Comparison of ENCODE assay signal across 21 mouse cellular contexts in the genomic region with DNA sequence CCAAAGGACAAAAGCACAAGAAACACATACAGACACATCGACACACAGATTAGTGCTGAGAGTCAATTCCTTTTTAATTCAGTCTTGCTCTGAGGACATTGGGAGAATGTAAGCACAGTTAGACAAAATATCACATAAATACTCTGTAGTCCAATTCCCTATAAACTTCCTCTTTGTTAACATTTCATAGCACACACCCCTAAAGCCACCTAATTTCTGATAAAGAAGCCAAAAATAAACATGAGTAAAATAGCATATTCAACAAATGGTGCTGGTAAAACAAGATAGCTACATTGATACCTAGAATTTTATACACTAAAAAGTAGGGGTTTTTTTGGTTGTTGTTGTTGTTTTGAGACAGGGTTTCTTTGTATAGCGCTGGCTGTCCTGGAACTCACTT.
A peak's percentile ranks its signal among the peaks of the same experiment; 100 is the strongest.
DNase-seq lines count a peak whose midpoint lies in the region; ATAC-seq and TF ChIP-seq lines count a peak whose summit lies in the region.
"Had no signal": no experiment of that assay in that cellular context is flagged by ENCODE, and none has a peak within 500 bp of the region (broad histone marks: within the 10 kb centered on the region; RNA-seq: fewer than 3 reads in every experiment).

No protein-coding gene starts in this region.

- H3K9me3 ChIP-seq in MEL (replicated peaks; ENCODE audit: insufficient read depth, low read length): no peaks in the 10 kb centered on the region
- no peaks in the 10 kb centered on the region for H3K9me3 ChIP-seq in liver, embryonic 12.5 days (replicated peaks)
- H3K9me3 ChIP-seq: G1E had no signal

- TF ChIP-seq POLR2A in MEL (IDR thresholded peaks at IDR 0.05; ENCODE audit: control insufficient read depth in 1 of 2, insufficient read depth in 1 of 2, low read depth in 1 of 2, low read length in 2 of 2, poor library complexity in 1 of 2): no peak

- DNase-seq in MEL (ENCODE audit: low read depth, low spot score): peak; percentile 62
- peak; percentile 78 for DNase-seq in MEL-GATA-1-ER (ENCODE audit: extremely low read depth, low read depth)
- no peak for DNase-seq in gastrocnemius, adult 2 months
- DNase-seq: adrenal gland, adult 2 months; adrenal gland, adult 8-10 months; adrenal gland, postnatal 10 days; adrenal gland, postnatal 14 days; adrenal gland, postnatal 25 days; adrenal gland, postnatal 36 days; B cell, adult 2 months; cerebellum, adult 11 months; cerebellum, adult 11-12 months; cerebellum, adult 18-20 months; cerebellum, adult 2 months; cerebellum, adult 8-10 months had no signal

- H3K4me3 ChIP-seq in MEL (ENCODE audit: control insufficient read depth in 1 of 2, insufficient read depth in 1 of 2, low read depth in 2 of 2, low read length in 2 of 2): no peak overlapping the region
- H3K4me3 ChIP-seq in gastrocnemius, adult 2 months: no peak overlapping the region
- H3K4me3 ChIP-seq in liver, embryonic 12.5 days: no peak overlapping the region

- H3K27ac ChIP-seq in MEL (ENCODE audit: control insufficient read depth, low read depth, low read length): no peak overlapping the region
- no peak overlapping the region for H3K27ac ChIP-seq in gastrocnemius, adult 2 months
- H3K27ac ChIP-seq in liver, embryonic 12.5 days: no peak overlapping the region

- intact Hi-C loops in gastrocnemius, adult 2 months (cut with DNase I): no loop called here

- H3K79me2 ChIP-seq in MEL (ENCODE audit: control insufficient read depth, insufficient read depth, low read length, poor library complexity): no peaks in the 10 kb centered on the region

- ATAC-seq in liver, embryonic 12.5 days: no peak
- ATAC-seq: activated CD4-positive, CD25-positive, alpha-beta regulatory T cell, adult 4 months; CD4-positive, CD25-positive, alpha-beta regulatory T cell, adult 4 months; Patski had no signal

- H3K36me3 ChIP-seq in MEL (ENCODE audit: control insufficient read depth in 1 of 2, insufficient read depth in 2 of 2, low read length in 2 of 2): no peaks in the 10 kb centered on the region
- no peaks in the 10 kb centered on the region for H3K36me3 ChIP-seq in liver, embryonic 12.5 days
- H3K36me3 ChIP-seq: G1E had no signal

- H3K4me1 ChIP-seq in MEL (ENCODE audit: control insufficient read depth in 1 of 2, insufficient read depth in 2 of 2, low read length in 2 of 2): no peaks in the 10 kb centered on the region
- H3K4me1 ChIP-seq in liver, embryonic 12.5 days: no peaks in the 10 kb centered on the region

- no peak overlapping the region for H3K9ac ChIP-seq in MEL (ENCODE audit: control insufficient read depth, low read depth, low read length, poor library complexity, severe bottlenecking)
- no peak overlapping the region for H3K9ac ChIP-seq in liver, embryonic 12.5 days

- H3K27me3 ChIP-seq in MEL (ENCODE audit: control insufficient read depth in 1 of 2, insufficient read depth in 2 of 2, low read length in 2 of 2): no peaks in the 10 kb centered on the region
- H3K27me3 ChIP-seq in liver, embryonic 12.5 days (replicated peaks): no peaks in the 10 kb centered on the region
- H3K27me3 ChIP-seq: CH12.LX had no signal

- TF ChIP-seq EP300 in MEL (IDR thresholded peaks at IDR 0.05; ENCODE audit: low read depth in 1 of 2, low read length in 2 of 2): peak; percentile 77 to 79

- 58% methylated on average over 2 of the region's 2 CpGs for WGBS in liver, embryonic 12.5 days (ENCODE audit: insufficient replicate concordance)

- no peak for TF ChIP-seq CTCF in MEL (IDR thresholded peaks at IDR 0.05 in 2 of 3, conservative IDR thresholded peaks at IDR 0.05 in 1 of 3; ENCODE audit: control insufficient read depth in 1 of 3, insufficient read depth in 1 of 3, low read depth in 2 of 3, low read length in 3 of 3, poor library complexity in 1 of 3, severe bottlenecking in 1 of 3)
- TF ChIP-seq CTCF in gastrocnemius, adult 2 months (IDR thresholded peaks at IDR 0.05): no peak

- H3K4me2 ChIP-seq in liver, embryonic 12.5 days: no peak overlapping the region

- TF ChIP-seq RAD21 in MEL (IDR thresholded peaks at IDR 0.05; ENCODE audit: low read depth, low read length): no peak

TF ChIP-seq in MEL, 35 proteins besides CTCF, POLR2A, EP300 and RAD21:
- no peak for TF ChIP-seq SMC3 (IDR thresholded peaks at IDR 0.05; ENCODE audit: low read depth, low read length)
- peak; percentile 66 for TF ChIP-seq SIN3A (IDR thresholded peaks at IDR 0.05; ENCODE audit: low read length)
- peak; percentile 79 for TF ChIP-seq ETS1 (IDR thresholded peaks at IDR 0.05; ENCODE audit: low read depth, low read length)
- no peak for TF ChIP-seq BHLHE40 (IDR thresholded peaks at IDR 0.05; ENCODE audit: borderline replicate concordance, low read depth, low read length)
- TF ChIP-seq NRF1 (IDR thresholded peaks at IDR 0.05; ENCODE audit: insufficient read depth, low read depth, low read length, poor library complexity, severe bottlenecking): no peak
- TF ChIP-seq E2F4 (IDR thresholded peaks at IDR 0.05; ENCODE audit: borderline replicate concordance, low read depth, low read length): no peak
- no peak for TF ChIP-seq MYB (IDR thresholded peaks at IDR 0.05; ENCODE audit: low read depth, low read length)
- no peak for TF ChIP-seq ZKSCAN1 (IDR thresholded peaks at IDR 0.05; ENCODE audit: low read depth, low read length)
- TF ChIP-seq ZMIZ1 (IDR thresholded peaks at IDR 0.05; ENCODE audit: low read depth, low read length): no peak
- peak; percentile 97 for TF ChIP-seq MEF2A (IDR thresholded peaks at IDR 0.05; ENCODE audit: extremely low read depth, insufficient replicate concordance, low read depth, low read length, poor library complexity, severe bottlenecking)
- peak; percentile 78 for TF ChIP-seq GATA1 (IDR thresholded peaks at IDR 0.05; ENCODE audit: low read depth, low read length)
- TF ChIP-seq NELFE (IDR thresholded peaks at IDR 0.05; ENCODE audit: low read depth, low read length): no peak
- no peak for TF ChIP-seq CHD1 (IDR thresholded peaks at IDR 0.05; ENCODE audit: low read depth, low read length)
- no peak for TF ChIP-seq GABPA (IDR thresholded peaks at IDR 0.05; ENCODE audit: low read depth, low read length)
- no peak for TF ChIP-seq POLR2AphosphoS5 (IDR thresholded peaks at IDR 0.05; ENCODE audit: borderline replicate concordance, low read depth, low read length)
- no peak for TF ChIP-seq MYC (IDR thresholded peaks at IDR 0.05; ENCODE audit: low read depth, low read length)
- TF ChIP-seq TBP (IDR thresholded peaks at IDR 0.05; ENCODE audit: low read depth, low read length): no peak
- no peak for TF ChIP-seq MAX (IDR thresholded peaks at IDR 0.05; ENCODE audit: low read length)
- TF ChIP-seq ZC3H11A (IDR thresholded peaks at IDR 0.05; ENCODE audit: low read depth, low read length): no peak
- no peak for TF ChIP-seq JUND (IDR thresholded peaks at IDR 0.05; ENCODE audit: low read depth, low read length)
- no peak for TF ChIP-seq UBTF (IDR thresholded peaks at IDR 0.05; ENCODE audit: borderline replicate concordance, insufficient read depth, low read depth, low read length)
- TF ChIP-seq TAL1 (IDR thresholded peaks at IDR 0.05; ENCODE audit: low read length): peak; percentile 44
- TF ChIP-seq TCF12 (IDR thresholded peaks at IDR 0.05; ENCODE audit: low read depth, low read length): peak; percentile 79
- no peak for TF ChIP-seq ZNF384 (IDR thresholded peaks at IDR 0.05; ENCODE audit: low read depth, low read length)
- TF ChIP-seq USF1 (IDR thresholded peaks at IDR 0.05; ENCODE audit: low read depth, low read length): no peak
